Mouse (Mus musculus) CH12.LX (cell line): ENCODE results near the gene Gpr19. TPM values are rescaled to one million over a fixed set of nuclear protein-coding genes. Genes with fewer than 3 reads are reported as not detected.

Experiments used
- DNase-seq: peaks from one replicate; pipeline ENCODE4 v3.0.0-alpha.2; 2013; ENCODE audit errors: extremely low read depth
- H3K27ac ChIP-seq: 2 replicates; pipeline ENCODE4 v1.5.1; 2012; ENCODE audit warnings: low read depth, mild to moderate bottlenecking, control low read depth, moderate library complexity; ENCODE audit not compliant: insufficient read depth
- H3K27me3 ChIP-seq: replicated peaks from 2 replicates; pipeline ENCODE3; 2012; ENCODE audit warnings: inconsistent platforms
- H3K36me3 ChIP-seq, 2 experiments: replicated peaks in 1 of 2; 2 replicates each; pipeline versions ENCODE3 to v1.6.1; 2012; ENCODE audit warnings: inconsistent platforms in 1 of 2, low read length in 1 of 2, mild to moderate bottlenecking in 1 of 2, mixed read lengths in 1 of 2, moderate library complexity in 1 of 2; ENCODE audit not compliant: control insufficient read depth in 1 of 2, insufficient read depth in 1 of 2
- H3K4me1 ChIP-seq, 2 experiments: 2 replicates each; pipeline ENCODE4 v1.6.1; 2012; ENCODE audit warnings: inconsistent platforms in 1 of 2, moderate library complexity in 1 of 2; ENCODE audit not compliant: insufficient read depth in 2 of 2, control insufficient read depth in 1 of 2
- H3K4me2 ChIP-seq: 2 replicates; pipeline ENCODE4 v1.6.1; 2012; ENCODE audit warnings: low read depth, mild to moderate bottlenecking, control low read depth; ENCODE audit not compliant: poor library complexity, insufficient read depth, severe bottlenecking
- H3K4me3 ChIP-seq, 3 experiments: fragments of 150-350 bp in 1 of 3; sonication (generic) in 1 of 3; replicated peaks in 1 of 3; 2 replicates each; pipeline versions ENCODE3 to v1.5.1; 2011 to 2012; ENCODE audit warnings: low read depth in 2 of 3, low read length in 2 of 3, mild to moderate bottlenecking in 2 of 3, moderate library complexity in 2 of 3, control low read depth in 1 of 3, improper control_type of control experiment in 1 of 3, inconsistent platforms in 1 of 3, mixed read lengths in 1 of 3; ENCODE audit not compliant: poor library complexity in 1 of 3
- H3K79me2 ChIP-seq: replicated peaks from 2 replicates; pipeline ENCODE4 v1.6.1; 2012; ENCODE audit warnings: mild to moderate bottlenecking, moderate library complexity; ENCODE audit not compliant: control insufficient read depth, poor library complexity, insufficient read depth, severe bottlenecking; ENCODE audit errors: extremely low read depth
- H3K9ac ChIP-seq: 2 replicates; pipeline ENCODE4 v1.6.1; 2012; ENCODE audit warnings: low read depth, mild to moderate bottlenecking, control low read depth, moderate library complexity; ENCODE audit not compliant: insufficient read depth
- H3K9me3 ChIP-seq: replicated peaks from 2 replicates; pipeline ENCODE3; 2012; ENCODE audit warnings: low read length, inconsistent platforms, mixed read lengths
- BHLHE40 ChIP-seq: IDR thresholded peaks from 2 replicates; pipeline ENCODE4 v1.6.1; 2011; ENCODE audit warnings: mild to moderate bottlenecking, low read depth, low read length, improper control_type of control experiment
- CHD2 ChIP-seq: IDR thresholded peaks from 2 replicates; pipeline ENCODE4 v1.6.1; 2011; ENCODE audit warnings: low read length, improper control_type of control experiment
- E2F4 ChIP-seq: IDR thresholded peaks from 2 replicates; pipeline ENCODE4 v1.6.1; 2011; ENCODE audit warnings: low read depth, low read length, improper control_type of control experiment; ENCODE audit not compliant: insufficient replicate concordance
- ELF1 ChIP-seq: IDR thresholded peaks from 2 replicates; pipeline ENCODE4 v1.6.1; 2014; ENCODE audit warnings: low read depth, mild to moderate bottlenecking, inconsistent platforms, low read length, improper control_type of control experiment
- EP300 ChIP-seq: IDR thresholded peaks from 2 replicates; pipeline ENCODE4 v1.6.1; 2011; ENCODE audit warnings: low read length, improper control_type of control experiment
- ETS1 ChIP-seq: conservative IDR thresholded peaks from 2 replicates; pipeline ENCODE4 v1.6.1; 2012; ENCODE audit warnings: low read depth, mild to moderate bottlenecking, inconsistent platforms, low read length, improper control_type of control experiment, moderate library complexity
- GABPA ChIP-seq: IDR thresholded peaks from 2 replicates; pipeline ENCODE4 v1.6.1; 2012; ENCODE audit warnings: low read depth, low read length, improper control_type of control experiment, inconsistent platforms; ENCODE audit not compliant: insufficient replicate concordance
- IRF4 ChIP-seq: IDR thresholded peaks from 2 replicates; pipeline ENCODE4 v1.6.1; 2014; ENCODE audit warnings: low read depth, mild to moderate bottlenecking, inconsistent platforms, low read length, improper control_type of control experiment
- JUN ChIP-seq: IDR thresholded peaks from 2 replicates; pipeline ENCODE4 v1.6.1; 2011; ENCODE audit warnings: low read depth, mild to moderate bottlenecking, low read length, improper control_type of control experiment, moderate library complexity; ENCODE audit not compliant: insufficient read depth
- JUND ChIP-seq: conservative IDR thresholded peaks from 2 replicates; pipeline ENCODE4 v1.6.1; 2011; ENCODE audit warnings: low read depth, low read length, improper control_type of control experiment
- KAT2A ChIP-seq: IDR thresholded peaks from 2 replicates; pipeline ENCODE4 v1.6.1; 2012; ENCODE audit warnings: low read length, improper control_type of control experiment, inconsistent platforms; ENCODE audit not compliant: insufficient replicate concordance
- MAFK ChIP-seq: IDR thresholded peaks from 2 replicates; pipeline ENCODE4 v1.6.1; 2011; ENCODE audit warnings: low read length, improper control_type of control experiment; ENCODE audit not compliant: insufficient replicate concordance
- MAX ChIP-seq: IDR thresholded peaks from 2 replicates; pipeline ENCODE4 v1.6.1; 2011; ENCODE audit warnings: low read length, improper control_type of control experiment
- MAZ ChIP-seq: IDR thresholded peaks from 2 replicates; pipeline ENCODE4 v1.6.1; 2012; ENCODE audit warnings: low read depth, mild to moderate bottlenecking, inconsistent platforms, low read length, improper control_type of control experiment, moderate library complexity
- MEF2A ChIP-seq: IDR thresholded peaks from 2 replicates; pipeline ENCODE4 v1.6.1; 2014; ENCODE audit warnings: low read depth, mild to moderate bottlenecking, inconsistent platforms, low read length, improper control_type of control experiment, borderline replicate concordance
- MXI1 ChIP-seq: IDR thresholded peaks from 2 replicates; pipeline ENCODE4 v1.6.1; 2011; ENCODE audit warnings: mild to moderate bottlenecking, low read depth, low read length, improper control_type of control experiment
- NELFE ChIP-seq: IDR thresholded peaks from 2 replicates; pipeline ENCODE4 v1.6.1; 2011; ENCODE audit warnings: low read depth, low read length, improper control_type of control experiment
- NRF1 ChIP-seq: IDR thresholded peaks from 2 replicates; pipeline ENCODE4 v1.6.1; 2014; ENCODE audit warnings: low read depth, mild to moderate bottlenecking, inconsistent platforms, low read length, improper control_type of control experiment, moderate library complexity
- POLR2AphosphoS2 ChIP-seq: IDR thresholded peaks from 2 replicates; pipeline ENCODE4 v1.6.1; 2011; ENCODE audit warnings: low read depth, low read length, improper control_type of control experiment
- RCOR1 ChIP-seq: conservative IDR thresholded peaks from 2 replicates; pipeline ENCODE4 v1.6.1; 2012; ENCODE audit warnings: low read depth, mild to moderate bottlenecking, inconsistent platforms, low read length, improper control_type of control experiment
- SIN3A ChIP-seq: IDR thresholded peaks from 2 replicates; pipeline ENCODE4 v1.6.1; 2012; ENCODE audit warnings: low read length, improper control_type of control experiment, inconsistent platforms
- SMC3 ChIP-seq: IDR thresholded peaks from 2 replicates; pipeline ENCODE4 v1.6.1; 2011; ENCODE audit warnings: low read depth, low read length, improper control_type of control experiment
- UBTF ChIP-seq: IDR thresholded peaks from 2 replicates; pipeline ENCODE4 v1.6.1; 2012; ENCODE audit warnings: low read depth, mild to moderate bottlenecking, inconsistent platforms, low read length, improper control_type of control experiment, moderate library complexity
- USF1 ChIP-seq: IDR thresholded peaks from 2 replicates; pipeline ENCODE4 v1.6.1; 2014; ENCODE audit warnings: low read depth, mild to moderate bottlenecking, inconsistent platforms, low read length, improper control_type of control experiment
- USF2 ChIP-seq: conservative IDR thresholded peaks from 2 replicates; pipeline ENCODE4 v1.6.1; 2011; ENCODE audit warnings: low read depth, low read length, improper control_type of control experiment
- ZC3H11A ChIP-seq: IDR thresholded peaks from 2 replicates; pipeline ENCODE4 v1.6.1; 2012; ENCODE audit warnings: low read depth, mild to moderate bottlenecking, inconsistent platforms, low read length, improper control_type of control experiment
- ZKSCAN1 ChIP-seq: IDR thresholded peaks from 2 replicates; pipeline ENCODE4 v1.6.1; 2012; ENCODE audit warnings: low read depth, inconsistent platforms, low read length, improper control_type of control experiment, borderline replicate concordance
- ZMIZ1 ChIP-seq: IDR thresholded peaks from 2 replicates; pipeline ENCODE4 v1.6.1; 2012; ENCODE audit warnings: low read depth, mild to moderate bottlenecking, inconsistent platforms, low read length, improper control_type of control experiment
- dilution Hi-C: fragments of 300-500 bp; cut with MboI; formaldehyde crosslinking; loops from 2 replicates; pipeline ENCODE4 v1.14.3; 2020; ENCODE audit warnings: low sequenced_read_pairs; ENCODE audit not compliant: extremely low pct_unique_long_range_greater_than_20kb, extremely low pct_ligation_motif_present
- in situ Hi-C: fragments of 300-500 bp; cut with MboI; formaldehyde crosslinking; loops from 3 replicates; pipeline ENCODE4 v1.14.3; 2019; ENCODE audit warnings: low sequenced_read_pairs, low pct_ligation_motif_present, low pct_unique_long_range_greater_than_20kb, mixed read lengths
- polyA plus RNA-seq: library from polyadenylated mRNA; unstranded; fragments of >175 nt; gene quantifications from 2 replicates; pipeline ENCODE4 v1.2.1, GENCODE M21; 2012; ENCODE audit warnings: low read depth; ENCODE audit not compliant: insufficient read length
- total RNA-seq, 2 experiments: library from RNA; depleted of rRNA; stranded (reverse); fragments of 300-350 nt in 1 of 2; fragments of >200 nt in 1 of 2; gene quantifications; 2 replicates each; pipeline ENCODE4 v1.2.3; 2012 to 2014

The Gpr19 gene
- total and polyA plus RNA-seq, 3 experiments: 4.8 to 7.5 (median 5.2) TPM

DNA sequence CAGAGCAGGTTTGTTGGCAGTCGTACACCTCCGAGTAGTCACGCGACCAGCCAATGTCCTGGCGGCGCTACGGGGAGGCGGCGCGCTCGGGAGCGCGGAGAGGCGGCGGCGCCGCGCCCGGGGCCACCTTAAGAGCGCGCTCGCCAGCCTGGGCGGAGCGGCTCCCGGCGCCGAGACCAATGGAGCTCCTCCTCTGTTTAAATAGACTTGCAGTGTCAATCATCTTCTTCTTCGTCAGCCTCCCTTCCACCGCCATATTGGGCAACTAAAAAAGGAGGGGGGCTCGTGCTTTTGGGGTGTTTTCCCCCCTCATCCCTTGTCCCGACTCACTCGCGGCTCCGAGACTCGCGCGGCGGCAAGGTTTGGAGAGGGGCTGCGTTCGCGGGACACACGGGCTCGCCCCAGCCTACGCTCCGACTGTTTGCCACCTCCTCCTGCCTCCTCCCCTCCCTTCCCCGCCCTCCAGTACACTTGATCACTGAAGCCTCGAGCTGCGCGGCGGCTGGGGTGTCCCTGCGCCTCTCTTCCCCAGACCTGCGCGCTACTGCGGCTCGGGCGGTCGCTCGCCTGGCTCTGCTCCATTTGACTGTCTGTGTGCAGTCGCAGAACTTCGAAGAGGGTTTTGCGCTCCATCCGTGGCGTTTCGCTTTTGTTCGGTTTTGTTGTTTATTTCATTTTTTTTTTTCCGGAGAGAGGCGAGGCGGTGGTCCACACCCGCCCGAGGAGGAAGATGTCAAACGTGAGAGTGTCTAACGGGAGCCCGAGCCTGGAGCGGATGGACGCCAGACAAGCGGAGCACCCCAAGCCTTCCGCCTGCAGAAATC lies 22.0 kb upstream of the Gpr19 start, which contains the start of gene Cdkn1b (continued):
- TF ChIP-seq MXI1 (no peak; the same call in 1 of the 2 replicates), SIN3A (0 out of 2 replicates have a peak, but pooled peaks have one; percentile 9), USF1 (no peak), UBTF (peak; percentile 23; the same call in 1 of the 2 replicates), E2F4 (no peak), MAX (no peak), ZC3H11A (no peak), MAFK (no peak), BHLHE40 (peak; percentile 97), EP300 (no peak), KAT2A (0 out of 2 replicates have a peak, but pooled peaks have one; percentile 20), RCOR1 (no peak), IRF4 (peak; percentile 29; the same call in 1 of the 2 replicates), JUN (no peak), NELFE (peak; percentile 73), ETS1 (0 out of 2 replicates have a peak, but pooled peaks have one; percentile 3), JUND (no peak), USF2 (no peak), ZKSCAN1 (no peak), MEF2A (peak; percentile 24), POLR2AphosphoS2 (no peak), CHD2 (no peak)

GRCm38 (mm10) chr6:134919511-134920189 lies 21.3 kb upstream of the Gpr19 start:
- Histone ChIP-seq H3K4me1 (peaks cover 0 to 26% of the 10 kb centered on the region in 2 experiments; a peak in 2 of 4 replicates), H3K36me3 (peaks cover 0 to 5% of the 10 kb centered on the region in 2 experiments), H3K27me3 (no peaks in the 10 kb centered on the region), H3K9me3 (no peaks in the 10 kb centered on the region), H3K4me2 (peak overlapping the region; percentile 80), H3K4me3 (peak overlapping the region; percentile 84 to 99 (median 88)), H3K79me2 (peaks cover 34% of the 10 kb centered on the region), H3K27ac (peak overlapping the region; percentile 2; the same call in 1 of the 2 replicates), H3K9ac (peak overlapping the region; percentile 86)
- DNase-seq: no peak
- TF ChIP-seq ELF1 (no peak), MAZ (no peak), GABPA (no peak), SIN3A (no peak), MXI1 (no peak; the same call in 1 of the 2 replicates), SMC3 (no peak), USF2 (no peak), ZMIZ1 (no peak), KAT2A (no peak), POLR2AphosphoS2 (no peak), BHLHE40 (no peak), EP300 (no peak), NRF1 (no peak)
- dilution Hi-C loops (no loop called here), in situ Hi-C loops (no loop called here)
